Mouse (Mus musculus) MEL (cell line): Measurements from ENCODE around the gene Rpl5. TPM values are rescaled to one million over a fixed set of nuclear protein-coding genes. Genes with fewer than 3 reads are reported as not detected.

Experiments
- DNase-seq: peaks from one replicate; pipeline ENCODE4 v3.0.0; 2011; ENCODE audit warnings: low read depth, low spot score
- H3K27ac ChIP-seq: 2 replicates; pipeline ENCODE4 v1.5.1; 2012; ENCODE audit warnings: low read depth, mild to moderate bottlenecking, control low read depth, low read length, moderate library complexity; ENCODE audit not compliant: control insufficient read depth
- H3K27me3 ChIP-seq, 2 experiments: fragments of 150-350 bp in 1 of 2; sonication (generic) in 1 of 2; 2 replicates each; pipeline ENCODE4 v1.6.1; 2012; ENCODE audit warnings: low read length in 2 of 2, mild to moderate bottlenecking in 2 of 2, improper control_type of control experiment in 1 of 2, moderate library complexity in 1 of 2; ENCODE audit not compliant: insufficient read depth in 2 of 2, control insufficient read depth in 1 of 2
- H3K36me3 ChIP-seq, 2 experiments: 2 replicates each; pipeline ENCODE4 v1.6.1; 2012 to 2014; ENCODE audit warnings: low read length in 2 of 2, improper control_type of control experiment in 1 of 2, inconsistent platforms in 1 of 2, mild to moderate bottlenecking in 1 of 2; ENCODE audit not compliant: insufficient read depth in 2 of 2, control insufficient read depth in 1 of 2
- H3K4me1 ChIP-seq, 2 experiments: fragments of 150-350 bp in 1 of 2; sonication (generic) in 1 of 2; 2 replicates each; pipeline ENCODE4 v1.6.1; 2012; ENCODE audit warnings: low read length in 2 of 2, improper control_type of control experiment in 1 of 2, mild to moderate bottlenecking in 1 of 2; ENCODE audit not compliant: insufficient read depth in 2 of 2, control insufficient read depth in 1 of 2
- H3K4me3 ChIP-seq, 2 experiments: fragments of 150-350 bp in 1 of 2; sonication (generic) in 1 of 2; 2 replicates each; pipeline ENCODE4 v1.5.1; 2012; ENCODE audit warnings: low read depth in 2 of 2, low read length in 2 of 2, mild to moderate bottlenecking in 2 of 2, moderate library complexity in 2 of 2, control low read depth in 1 of 2, improper control_type of control experiment in 1 of 2; ENCODE audit not compliant: control insufficient read depth in 1 of 2, insufficient read depth in 1 of 2
- H3K79me2 ChIP-seq: 2 replicates; pipeline ENCODE4 v1.6.1; 2012; ENCODE audit warnings: mild to moderate bottlenecking, low read length, moderate library complexity; ENCODE audit not compliant: control insufficient read depth, poor library complexity, insufficient read depth
- H3K9ac ChIP-seq: 2 replicates; pipeline ENCODE4 v1.6.1; 2012; ENCODE audit warnings: low read depth, mild to moderate bottlenecking, control low read depth, low read length, moderate library complexity; ENCODE audit not compliant: control insufficient read depth, poor library complexity, severe bottlenecking
- H3K9me3 ChIP-seq: fragments of 150-350 bp; sonication (generic); replicated peaks from 2 replicates; pipeline ENCODE4 v1.6.1; 2012; ENCODE audit warnings: mild to moderate bottlenecking, low read length, improper control_type of control experiment, moderate library complexity; ENCODE audit not compliant: insufficient read depth
- BHLHE40 ChIP-seq: IDR thresholded peaks from 2 replicates; pipeline ENCODE4 v1.6.1; 2012; ENCODE audit warnings: low read depth, mild to moderate bottlenecking, inconsistent platforms, low read length, improper control_type of control experiment, borderline replicate concordance
- CHD1 ChIP-seq: IDR thresholded peaks from 2 replicates; pipeline ENCODE4 v1.6.1; 2012; ENCODE audit warnings: low read depth, mild to moderate bottlenecking, inconsistent platforms, low read length, improper control_type of control experiment
- CHD2 ChIP-seq: IDR thresholded peaks from 2 replicates; pipeline ENCODE4 v1.6.1; 2011; ENCODE audit warnings: low read length, improper control_type of control experiment
- CTCF ChIP-seq, 3 experiments: IDR thresholded peaks in 2 of 3; conservative IDR thresholded peaks in 1 of 3; 2 replicates each; pipeline ENCODE4 v1.5.1; 2011 to 2012; ENCODE audit warnings: low read length in 3 of 3, low read depth in 2 of 3, mild to moderate bottlenecking in 2 of 3, improper control_type of control experiment in 1 of 3, inconsistent platforms in 1 of 3, mixed read lengths in 1 of 3, moderate library complexity in 1 of 3; ENCODE audit not compliant: control insufficient read depth in 1 of 3, insufficient read depth in 1 of 3, poor library complexity in 1 of 3, severe bottlenecking in 1 of 3
- MAX ChIP-seq: IDR thresholded peaks from 2 replicates; pipeline ENCODE4 v1.6.1; 2011; ENCODE audit warnings: low read length, improper control_type of control experiment
- MEF2A ChIP-seq: IDR thresholded peaks from 2 replicates; pipeline ENCODE4 v1.6.1; 2014; ENCODE audit warnings: low read depth, mild to moderate bottlenecking, inconsistent platforms, low read length, improper control_type of control experiment; ENCODE audit not compliant: poor library complexity, insufficient replicate concordance, severe bottlenecking; ENCODE audit errors: extremely low read depth
- MXI1 ChIP-seq: IDR thresholded peaks from 2 replicates; pipeline ENCODE4 v1.6.1; 2011; ENCODE audit warnings: mild to moderate bottlenecking, low read depth, low read length, improper control_type of control experiment
- MYC ChIP-seq: IDR thresholded peaks from 2 replicates; pipeline ENCODE4 v1.6.1; 2011; ENCODE audit warnings: low read depth, mild to moderate bottlenecking, low read length, improper control_type of control experiment, moderate library complexity
- POLR2A ChIP-seq, 2 experiments: IDR thresholded peaks; 2 replicates each; pipeline ENCODE4 v1.6.1; 2011 to 2012; ENCODE audit warnings: low read length in 2 of 2, mild to moderate bottlenecking in 2 of 2, control low read depth in 1 of 2, improper control_type of control experiment in 1 of 2, low read depth in 1 of 2, moderate library complexity in 1 of 2; ENCODE audit not compliant: control insufficient read depth in 1 of 2, insufficient read depth in 1 of 2, poor library complexity in 1 of 2
- POLR2AphosphoS2 ChIP-seq: IDR thresholded peaks from 2 replicates; pipeline ENCODE4 v1.6.1; 2011; ENCODE audit warnings: low read length, improper control_type of control experiment
- RAD21 ChIP-seq: IDR thresholded peaks from 2 replicates; pipeline ENCODE4 v1.6.1; 2011; ENCODE audit warnings: mild to moderate bottlenecking, low read depth, low read length, improper control_type of control experiment
- SMC3 ChIP-seq: IDR thresholded peaks from 2 replicates; pipeline ENCODE4 v1.6.1; 2011; ENCODE audit warnings: low read depth, low read length, improper control_type of control experiment
- TAL1 ChIP-seq: IDR thresholded peaks from 2 replicates; pipeline ENCODE4 v1.6.1; 2012; ENCODE audit warnings: mild to moderate bottlenecking, inconsistent platforms, low read length, moderate library complexity, mixed read lengths
- USF1 ChIP-seq: IDR thresholded peaks from 2 replicates; pipeline ENCODE4 v1.6.1; 2014; ENCODE audit warnings: low read depth, mild to moderate bottlenecking, inconsistent platforms, low read length, improper control_type of control experiment, moderate library complexity
- ZMIZ1 ChIP-seq: IDR thresholded peaks from 2 replicates; pipeline ENCODE4 v1.6.1; 2012; ENCODE audit warnings: low read depth, mild to moderate bottlenecking, inconsistent platforms, low read length, improper control_type of control experiment, moderate library complexity
- polyA plus RNA-seq, 2 experiments: library from polyadenylated mRNA; stranded (reverse) in 1 of 2; unstranded in 1 of 2; fragments of >175 nt in 1 of 2; fragments of >200 nt in 1 of 2; gene quantifications; 2 replicates each; pipeline versions ENCODE4 v1.2.1 to v1.2.4; 2012; ENCODE audit warnings: low replicate concordance in 2 of 2, low read depth in 1 of 2; ENCODE audit not compliant: insufficient read length in 2 of 2, insufficient read depth in 1 of 2, missing spikeins in 1 of 2
- total RNA-seq: library from RNA; depleted of rRNA; stranded (reverse); fragments of 300-350 nt; gene quantifications from 2 replicates; pipeline ENCODE4 v1.2.3, GENCODE M21; 2012

The Rpl5 gene
- total and polyA plus RNA-seq, 3 experiments: 43.2 to 533 TPM; not detected in 1

- Histone ChIP-seq H3K4me1 (peaks cover 0 to 4% of the 10 kb centered on the region in 2 experiments; a peak in 1 of 4 replicates), H3K9ac (no peak overlapping the region), H3K9me3 (no peaks in the 10 kb centered on the region), H3K36me3 (peaks cover 7 to 23% of the 10 kb centered on the region in 2 experiments), H3K27ac (no peak overlapping the region; the same call in 1 of the 2 replicates), H3K27me3 (no peaks in the 10 kb centered on the region), H3K79me2 (peaks cover 3% of the 10 kb centered on the region; the same call in 1 of the 2 replicates), H3K4me3 (no peak overlapping the region)
- no peak for DNase-seq
- TF ChIP-seq SMC3 (peak; percentile 15; the same call in 1 of the 2 replicates), RAD21 (no peak), ZMIZ1 (peak; percentile 29), POLR2A (IDR thresholded peaks at IDR 0.05; ENCODE audit: control insufficient read depth in 1 of 2, insufficient read depth in 1 of 2, low read depth in 1 of 2, low read length in 2 of 2, poor library complexity in 1 of 2) (peak in 1 of 2 experiments; percentile 42; a peak in 1 of 4 replicates), POLR2AphosphoS2 (peak; percentile 94), MEF2A (no peak)
Observed at GRCm38 (mm10) chr5:107909668-107910067, 9.4 kb downstream of the Rpl5 start.

DNA sequence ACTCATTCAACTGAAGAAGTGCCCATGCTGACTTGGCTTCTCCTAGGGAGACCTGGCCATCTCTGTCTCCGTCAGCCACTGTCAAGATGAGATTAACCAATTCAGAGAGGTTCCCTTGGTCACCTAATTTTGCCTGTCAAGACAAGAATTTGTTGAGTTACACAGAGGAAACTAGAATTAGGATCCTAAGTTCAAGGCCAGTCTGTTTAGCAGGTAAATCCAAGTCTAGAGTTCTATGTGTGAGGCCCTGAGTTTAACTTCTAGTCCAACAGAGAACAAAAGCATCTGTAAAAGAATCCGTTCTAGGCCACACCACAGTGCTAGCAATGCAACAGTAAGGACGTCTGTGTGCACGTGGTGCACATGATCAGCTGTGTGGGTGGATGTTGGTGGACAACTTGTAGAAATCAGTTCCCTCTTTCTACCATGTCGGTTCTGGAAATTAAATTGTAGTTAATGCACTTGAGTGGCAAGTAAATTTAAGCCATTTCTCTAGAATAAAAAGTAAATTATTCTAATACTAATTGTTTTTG, 9.8 kb downstream of the Rpl5 start:
- Histone ChIP-seq H3K27ac (peak overlapping the region; percentile 31), H3K36me3 (peaks cover 4 to 18% of the 10 kb centered on the region in 2 experiments), H3K9ac (no peak overlapping the region), H3K4me3 (no peak overlapping the region), H3K27me3 (no peaks in the 10 kb centered on the region), H3K9me3 (no peaks in the 10 kb centered on the region), H3K4me1 (peaks cover 0 to 4% of the 10 kb centered on the region in 2 experiments; a peak in 1 of 4 replicates), H3K79me2 (no peaks in the 10 kb centered on the region)
- TF ChIP-seq USF1 (peak; percentile 65), MEF2A (no peak), MAX (peak; percentile 65), BHLHE40 (peak; percentile 6; the same call in 1 of the 2 replicates), POLR2A (IDR thresholded peaks at IDR 0.05; ENCODE audit: control insufficient read depth in 1 of 2, insufficient read depth in 1 of 2, low read depth in 1 of 2, low read length in 2 of 2, poor library complexity in 1 of 2) (no peak; a peak in 2 of 4 replicates), POLR2AphosphoS2 (peak; percentile 39), TAL1 (no peak), CHD2 (no peak), CHD1 (no peak), MXI1 (peak; percentile 59; the same call in 1 of the 2 replicates), CTCF (IDR thresholded peaks at IDR 0.05 in 2 of 3, conservative IDR thresholded peaks at IDR 0.05 in 1 of 3; ENCODE audit: control insufficient read depth in 1 of 3, insufficient read depth in 1 of 3, low read depth in 2 of 3, low read length in 3 of 3, poor library complexity in 1 of 3, severe bottlenecking in 1 of 3) (no peak), MYC (peak; percentile 59)
- DNase-seq: peak; percentile 66
